Mouse (Mus musculus) heart, postnatal 25 days (tissue): ENCODE results near the gene Rbp7. TPM values are rescaled to one million over a fixed set of nuclear protein-coding genes. Genes with fewer than 3 reads are reported as not detected.
"Not testable (repeated sequence)": the region's sequence is repeated elsewhere in the genome, so short reads cannot be mapped to it uniquely, and the experiment has no call there.

Experiments used
- DNase-seq: peaks from one replicate; pipeline ENCODE4 v3.0.0; 2022; ENCODE audit warnings: low spot score
- intact Hi-C: fragments of 180-260 bp; cut with DNase I; formaldehyde crosslinking; loops from one replicate; pipeline ENCODE4 v1.15.1; 2025
- total RNA-seq, 2 experiments: library from RNA; stranded (reverse); gene quantifications; 2 replicates each; pipeline ENCODE4 v1.2.3; 2021

Gene Rbp7
- total RNA-seq: 10 to 100 TPM; 54.3 to 65.7 TPM

GRCm38 (mm10) chr4:149454879-149455278 lies at the start of gene Rbp7:
Rbp7 (minus strand) TSS chr4:149454978.
- intact Hi-C loops: no loop called here
- DNase-seq: peak; percentile 35

- DNase-seq: no peak
- intact Hi-C loops: no loop called here
Measured at GRCm38 (mm10) chr4:149504363-149504762, 49.6 kb upstream of the Rbp7 start.

GRCm38 (mm10) chr4:149499790-149500189 lies 45.0 kb upstream of the Rbp7 start:
- no peak for DNase-seq
- intact Hi-C loops: no loop called here

GRCm38 (mm10) chr4:149498901-149499300 lies 44.1 kb upstream of the Rbp7 start:
- no peak for DNase-seq
- intact Hi-C loops: no loop called here

- DNase-seq: no peak
- intact Hi-C loops: no loop called here
Measured at GRCm38 (mm10) chr4:149496612-149497011, 41.8 kb upstream of the Rbp7 start.

- intact Hi-C loops: no loop called here
- no peak for DNase-seq
Measured at GRCm38 (mm10) chr4:149491151-149491550, 36.4 kb upstream of the Rbp7 start.

- peak; percentile 19 for DNase-seq
- intact Hi-C loops: no loop called here
Measured at GRCm38 (mm10) chr4:149489415-149490240, 34.9 kb upstream of the Rbp7 start.

- intact Hi-C loops: no loop called here
- no peak for DNase-seq
Measured at GRCm38 (mm10) chr4:149487729-149488128, 33.0 kb upstream of the Rbp7 start.

- DNase-seq: no peak
- intact Hi-C loops: loop anchor here (2.0 kb wide), 2 partner anchors 23 to 57 kb away; no protein-coding TSS in a partner anchor
Measured at GRCm38 (mm10) chr4:149485825-149486206, 31.0 kb upstream of the Rbp7 start.

GRCm38 (mm10) chr4:149485053-149485824 lies 30.5 kb upstream of the Rbp7 start, which contains the start of the genes Nmnat1 and Lzic:
Nmnat1 (minus strand) TSS chr4:149485202.
Lzic (plus strand) TSS chr4:149485229.
- DNase-seq: peak; percentile 89
- intact Hi-C loops: loop anchor here (2.0 kb wide), 2 partner anchors 22 to 58 kb away; no protein-coding TSS in a partner anchor

GRCm38 (mm10) chr4:149484566-149484965 lies 29.8 kb upstream of the Rbp7 start:
- intact Hi-C loops: loop anchor here (2.0 kb wide), 2 partner anchors 22 to 58 kb away; no protein-coding TSS in a partner anchor
- no peak for DNase-seq

- intact Hi-C loops: no loop called here
Measured at GRCm38 (mm10) chr4:149477078-149477477, 22.3 kb upstream of the Rbp7 start, which contains the start of gene Tmem274. Tmem274 (plus strand) TSS chr4:149477378.

GRCm38 (mm10) chr4:149475096-149475495 lies 20.3 kb upstream of the Rbp7 start:
- intact Hi-C loops: no loop called here
- DNase-seq: no peak

More at GRCm38 (mm10) chr4:149477078-149477477, 22.3 kb upstream of the Rbp7 start, which contains the start of gene Tmem274:
- no peak for DNase-seq

- intact Hi-C loops: no loop called here
- DNase-seq: no peak
Measured at GRCm38 (mm10) chr4:149469557-149469956, 14.8 kb upstream of the Rbp7 start.

GRCm38 (mm10) chr4:149463435-149463950 lies 8.7 kb upstream of the Rbp7 start:
- intact Hi-C loops: loop anchor here (2.0 kb wide), 1 partner anchor 21 kb away; the partner anchor contains the start of genes Lzic and Nmnat1
- no peak for DNase-seq

GRCm38 (mm10) chr4:149462305-149462971 lies 7.7 kb upstream of the Rbp7 start:
- intact Hi-C loops: loop anchor here (2.0 kb wide), 1 partner anchor 22 kb away; the partner anchor contains the start of genes Lzic and Nmnat1
- DNase-seq: no peak

- no peak for DNase-seq
- intact Hi-C loops: loop anchor here (2.0 kb wide), 1 partner anchor 23 kb away; the partner anchor contains the start of genes Lzic and Nmnat1
Measured at GRCm38 (mm10) chr4:149461579-149462304, 7.0 kb upstream of the Rbp7 start.

- DNase-seq, intact Hi-C loops: not testable (repeated sequence)
Measured at GRCm38 (mm10) chr4:149460475-149460874, 5.7 kb upstream of the Rbp7 start.

- no peak for DNase-seq
- intact Hi-C loops: no loop called here
Measured at GRCm38 (mm10) chr4:149459425-149459824, 4.6 kb upstream of the Rbp7 start.
